Mouse (Mus musculus) kidney, adult 2 months (tissue): Measurements from ENCODE around the gene Dppa4.

ENCODE experiments used
- CTCF ChIP-seq: fragments of 200-500 bp; conservative IDR thresholded peaks from 2 replicates; pipeline ENCODE4 v1.5.1; 2011; ENCODE audit warnings: low read depth, mild to moderate bottlenecking, control low read depth, low read length, moderate library complexity, mixed read lengths; ENCODE audit not compliant: insufficient read depth, insufficient read length
- POLR2A ChIP-seq: fragments of 200-500 bp; IDR thresholded peaks from one replicate; pipeline ENCODE4 v1.6.1; 2011; ENCODE audit warnings: low read depth, low read length, control low read depth

DNA sequence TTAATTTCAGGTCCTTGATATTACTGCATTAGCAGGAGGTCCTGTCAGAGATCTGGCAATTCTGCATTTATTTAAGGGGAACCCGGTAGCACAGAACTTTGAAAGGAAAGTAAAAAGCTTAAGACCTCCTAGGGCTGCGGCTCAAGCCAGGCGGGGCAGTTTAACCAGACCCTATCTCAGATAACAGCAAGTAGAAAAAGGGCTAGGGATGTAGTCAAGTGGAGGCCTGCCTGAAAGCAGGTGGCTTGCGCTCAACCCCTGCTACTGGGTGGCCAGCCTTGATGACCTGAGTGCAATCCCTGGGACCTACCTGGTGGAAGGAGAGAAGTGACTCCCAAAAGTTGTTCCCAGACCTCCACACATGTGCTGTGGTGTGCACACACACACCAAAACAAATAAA, 6.6 kb upstream of the Dppa4 start:
- TF ChIP-seq CTCF (no peak), POLR2A (no peak)
